Mouse (Mus musculus) thymus, postnatal 25 days (tissue): Measurements from ENCODE around the gene Rtl1.

Experiments used
- DNase-seq: peaks from one replicate; pipeline ENCODE4 v3.0.0; 2022

Gene Rtl1

GRCm38 (mm10) chr12:109560111-109560695 lies 39.9 kb downstream of the Rtl1 start:
- DNase-seq, result no peak

- no peak for DNase-seq
Observed at GRCm38 (mm10) chr12:109558891-109559487, 41.1 kb downstream of the Rtl1 start.

GRCm38 (mm10) chr12:109558226-109558824 lies 41.8 kb downstream of the Rtl1 start:
- no peak for DNase-seq

- no peak for DNase-seq
Observed at GRCm38 (mm10) chr12:109555837-109556409, 44.2 kb downstream of the Rtl1 start.

- no peak for DNase-seq
Observed at GRCm38 (mm10) chr12:109553568-109553967, 46.6 kb downstream of the Rtl1 start.

- no peak for DNase-seq
Observed at GRCm38 (mm10) chr12:109552754-109553525, 47.2 kb downstream of the Rtl1 start.

- DNase-seq, result no peak
Observed at GRCm38 (mm10) chr12:109551771-109552170, 48.4 kb downstream of the Rtl1 start.

GRCm38 (mm10) chr12:109547085-109547484 lies 53.0 kb downstream of the Rtl1 start:
- no peak for DNase-seq

- DNase-seq, result no peak
Observed at GRCm38 (mm10) chr12:109545875-109546732, 54.0 kb downstream of the Rtl1 start.

GRCm38 (mm10) chr12:109543281-109543923 lies 56.7 kb downstream of the Rtl1 start:
- DNase-seq, result no peak

GRCm38 (mm10) chr12:109542635-109543249 lies 57.4 kb downstream of the Rtl1 start:
- peak; percentile 36 for DNase-seq

- DNase-seq, result peak; percentile 4
Observed at GRCm38 (mm10) chr12:109542011-109542410, 58.1 kb downstream of the Rtl1 start.

GRCm38 (mm10) chr12:109541540-109541899 lies 58.6 kb downstream of the Rtl1 start:
- no peak for DNase-seq

GRCm38 (mm10) chr12:109540739-109541539 lies 59.2 kb downstream of the Rtl1 start:
- no peak for DNase-seq

GRCm38 (mm10) chr12:109539950-109540349 lies 60.2 kb downstream of the Rtl1 start:
- DNase-seq, result no peak
